Mouse (Mus musculus): ENCODE results near the gene Pycr1. TPM values are rescaled to one million over a fixed set of nuclear protein-coding genes. Genes with fewer than 3 reads are reported as not detected.
A peak's percentile ranks its signal among the peaks of the same experiment; 100 is the strongest.

Pycr1 gene
- total RNA-seq, 4 experiments from 2014 or later = 1.5 to 2.3 (median 1.8) TPM

- no peak for DNase-seq (ENCODE audit: low spot score in 2 of 2)
Observed at GRCm38 (mm10) chr11:120606764-120607163, 36.8 kb downstream of the Pycr1 start.

- no peak for DNase-seq (ENCODE audit: low spot score in 2 of 2)
Observed at GRCm38 (mm10) chr11:120605667-120606066, 37.9 kb downstream of the Pycr1 start.

- DNase-seq (ENCODE audit: low spot score in 2 of 2) = no peak
Observed at GRCm38 (mm10) chr11:120603545-120603944, 40.0 kb downstream of the Pycr1 start.

GRCm38 (mm10) chr11:120600716-120601115 is 42.9 kb downstream of the Pycr1 start:
- DNase-seq (ENCODE audit: low spot score in 2 of 2) = no peak

GRCm38 (mm10) chr11:120598990-120599549 is 44.5 kb downstream of the Pycr1 start:
- no peak for DNase-seq (ENCODE audit: low spot score in 2 of 2)

GRCm38 (mm10) chr11:120598283-120598989 is 45.1 kb downstream of the Pycr1 start, which contains the start of the genes Alyref and Anapc11:
Gene Alyref (minus strand): TSS chr11:120598365.
Gene Anapc11 (plus strand): TSS chr11:120598421.
- peak; percentile 83 to 89 for DNase-seq (ENCODE audit: low spot score in 2 of 2)

GRCm38 (mm10) chr11:120597240-120598235 is 46.0 kb downstream of the Pycr1 start:
- DNase-seq (ENCODE audit: low spot score in 2 of 2) = no peak

- DNase-seq (ENCODE audit: low spot score in 2 of 2) = no peak
Observed at GRCm38 (mm10) chr11:120588531-120588930, 55.0 kb downstream of the Pycr1 start.

Small RNA genes within 50 kb of the gene (microRNA-seq; reads per million reads assigned to microRNA genes)
- 0.63 to 2.4 reads per million in 2 experiments for gene Mir6936

Other genes starting within 250 kb of the Pycr1 start
- gene Nploc4, start 206.1 kb downstream of the Pycr1 start, total RNA-seq (2022) = 10 to 100 TPM; 64.8 to 69.9 (median 68.4) TPM
- gene Tspan10, start 201.1 kb downstream of the Pycr1 start, total RNA-seq (2022) = 1 to 10 TPM in 2 of 4 experiments, not detected in 2; 2.0 to 2.4 TPM
- gene Pde6g, start 190.3 kb downstream of the Pycr1 start, total RNA-seq (2022) = under 1 TPM; 0.30 to 0.96 (median 0.41) TPM
- 10 to 100 TPM; 13.6 to 20.6 (median 17.4) TPM for gene Oxld1, start 185.7 kb downstream of the Pycr1 start, total RNA-seq (2022)
- gene Ccdc137, start 185.7 kb downstream of the Pycr1 start, total RNA-seq (2022) = 10 to 100 TPM; 16.8 to 25.8 (median 22.1) TPM
- gene Arl16, start 176.2 kb downstream of the Pycr1 start, total RNA-seq (2022) = 10 to 100 TPM; 52.6 to 63.3 (median 56.8) TPM
- 10 to 100 TPM; 63.2 to 67.7 (median 64.4) TPM for gene Mrpl12, start 159.2 kb downstream of the Pycr1 start, total RNA-seq (2022)
- 10 to 100 TPM; 21.2 to 25.8 (median 24.0) TPM for gene Slc25a10, start 151.9 kb downstream of the Pycr1 start, total RNA-seq (2022)
- gene Gcgr, start 113.1 kb downstream of the Pycr1 start, total RNA-seq (2022) = under 1 TPM in 1 of 4 experiments, not detected in 3; 0.17 TPM
- gene Mcrip1, start 94.0 kb downstream of the Pycr1 start, total RNA-seq (2022) = 10 to 100 TPM; 71.6 to 75.9 (median 74.1) TPM
- gene Ppp1r27, start 92.6 kb downstream of the Pycr1 start, total RNA-seq (2022) = not detected
- 100 to 1,000 TPM; 110 to 142 (median 130) TPM for gene P4hb, start 70.5 kb downstream of the Pycr1 start, total RNA-seq (2022)
- gene Arhgdia, start 62.1 kb downstream of the Pycr1 start, total RNA-seq (2022) = 100 to 1,000 TPM; 307 to 323 (median 320) TPM
- 10 to 100 TPM; 47.7 to 64.6 (median 51.9) TPM for gene Alyref, start 45.4 kb downstream of the Pycr1 start, total RNA-seq (2022)
- gene Anapc11, start 45.3 kb downstream of the Pycr1 start, total RNA-seq (2022) = 100 to 1,000 TPM in 2 of 4 experiments, 10 to 100 TPM in 2; 98.1 to 101 (median 99.4) TPM
- 1 to 10 TPM in 2 of 4 experiments, not detected in 2; 1.1 to 1.8 TPM for gene Npb, start 35.3 kb downstream of the Pycr1 start, total RNA-seq (2022)
- 100 to 1,000 TPM; 109 to 140 (median 124) TPM for gene Pcyt2, start 25.8 kb downstream of the Pycr1 start, total RNA-seq (2022)
- gene Sirt7, start 18.5 kb downstream of the Pycr1 start, total RNA-seq (2022) = 10 to 100 TPM; 30.5 to 45.3 (median 34.7) TPM
- gene Mafg, start 10.2 kb downstream of the Pycr1 start, total RNA-seq (2022) = 10 to 100 TPM; 66.8 to 77.2 (median 73.1) TPM
- gene Myadml2, start 4.4 kb upstream of the Pycr1 start, total RNA-seq (2022) = 10 to 100 TPM in 3 of 4 experiments, 1 to 10 TPM in 1; 9.3 to 12.0 (median 10.7) TPM
- 1 to 10 TPM; 2.1 to 7.1 (median 4.0) TPM for gene Notum, start 17.4 kb upstream of the Pycr1 start, total RNA-seq (2022)
- gene Aspscr1, start 29.2 kb upstream of the Pycr1 start, total RNA-seq (2022) = 10 to 100 TPM; 57.0 to 64.7 (median 61.2) TPM
- 10 to 100 TPM; 19.2 to 23.3 (median 22.2) TPM for gene Cenpx, start 70.0 kb upstream of the Pycr1 start, total RNA-seq (2022)
- gene Lrrc45, start 70.2 kb upstream of the Pycr1 start, total RNA-seq (2022) = 10 to 100 TPM; 39.8 to 56.7 (median 51.2) TPM
- gene Rac3, start 77.7 kb upstream of the Pycr1 start, total RNA-seq (2022) = 10 to 100 TPM; 39.2 to 40.0 (median 39.6) TPM
- gene Dcxr, start 83.5 kb upstream of the Pycr1 start, total RNA-seq (2022) = 10 to 100 TPM in 2 of 4 experiments, 1 to 10 TPM in 2; 7.9 to 12.9 (median 9.4) TPM
- 1 to 10 TPM in 3 of 4 experiments, under 1 TPM in 1; 0.99 to 2.7 (median 1.9) TPM for gene Cbr2, start 88.3 kb upstream of the Pycr1 start, total RNA-seq (2022)
- gene Hmga1b, start 119.0 kb upstream of the Pycr1 start, total RNA-seq (2022) = 10 to 100 TPM; 23.0 to 43.0 (median 30.6) TPM
- gene Rfng, start 140.4 kb upstream of the Pycr1 start, total RNA-seq (2022) = 10 to 100 TPM; 49.0 to 56.6 (median 52.3) TPM
- 100 to 1,000 TPM; 142 to 151 (median 146) TPM for gene Gps1, start 140.5 kb upstream of the Pycr1 start, total RNA-seq (2022)
- gene Dus1l, start 152.6 kb upstream of the Pycr1 start, total RNA-seq (2022) = 10 to 100 TPM; 41.4 to 47.9 (median 46.1) TPM
- gene Fasn, start 180.8 kb upstream of the Pycr1 start, total RNA-seq (2022) = 100 to 1,000 TPM; 176 to 199 (median 193) TPM